Mouse (Mus musculus) forebrain, embryonic 10.5 days (tissue): ENCODE data around the gene Cenpf. TPM values are rescaled to one million over a fixed set of nuclear protein-coding genes. Genes with fewer than 3 reads are reported as not detected.

Experiments used
- DNase-seq: peaks from one replicate; pipeline ENCODE4 v3.0.0-alpha.2; 2017; ENCODE audit warnings: low spot score; ENCODE audit errors: extremely low spot score
- H3K27ac ChIP-seq: fragments of 300-500 bp; sonication (generic); 2 replicates; pipeline ENCODE4 v1.5.1; 2016; ENCODE audit warnings: mild to moderate bottlenecking
- H3K27me3 ChIP-seq: fragments of 300-500 bp; sonication (generic); 2 replicates; pipeline ENCODE4 v1.6.1; 2016; ENCODE audit warnings: mild to moderate bottlenecking; ENCODE audit not compliant: poor library complexity, severe bottlenecking
- H3K36me3 ChIP-seq: fragments of 300-500 bp; sonication (generic); replicated peaks from 2 replicates; pipeline ENCODE4 v1.6.1; 2016; ENCODE audit warnings: mild to moderate bottlenecking, moderate library complexity
- H3K4me1 ChIP-seq: fragments of 300-500 bp; sonication (generic); 2 replicates; pipeline ENCODE4 v1.6.1; 2016
- H3K4me3 ChIP-seq: fragments of 300-500 bp; sonication (generic); 2 replicates; pipeline ENCODE4 v1.5.1; 2016; ENCODE audit warnings: mild to moderate bottlenecking, moderate library complexity
- H3K9me3 ChIP-seq: fragments of 300-500 bp; sonication (generic); 2 replicates; pipeline ENCODE4 v1.6.1; 2016; ENCODE audit warnings: mild to moderate bottlenecking, moderate library complexity
- WGBS: fragments of 180-500 bp; shearing (Covaris S2); methylation state at CpG from one replicate; pipeline ENCODE4 v1.1.7; 2016; 5-methylcytosine and 5-hydroxymethylcytosine counted together
- polyA plus RNA-seq: library from polyadenylated mRNA; unstranded; fragments of >200 nt; fragmentation: Nextera tagmentation; extraction: Ambion mirVana; gene quantifications from 2 replicates; pipeline ENCODE4 v1.2.1, GENCODE M21; 2016

The Cenpf gene
- polyA plus RNA-seq, 1 experiment from 2014 or later: 131 TPM

GRCm38 (mm10) chr1:189646597-189646996, 41.3 kb downstream of the Cenpf start:
- H3K27ac ChIP-seq: no peak overlapping the region
- DNase-seq: no peak
- no peak overlapping the region for H3K4me3 ChIP-seq
- no peaks in the 10 kb centered on the region for H3K4me1 ChIP-seq
- no peaks in the 10 kb centered on the region for H3K9me3 ChIP-seq
- H3K36me3 ChIP-seq: peaks cover 100% of the 10 kb centered on the region
- no peaks in the 10 kb centered on the region for H3K27me3 ChIP-seq
- WGBS: 90% methylated on average over 6 of the region's 6 CpGs

- no peaks in the 10 kb centered on the region for H3K27me3 ChIP-seq
- no peak overlapping the region for H3K4me3 ChIP-seq
- WGBS: 85% methylated on average over 2 of the region's 2 CpGs
- H3K9me3 ChIP-seq: no peaks in the 10 kb centered on the region
- no peaks in the 10 kb centered on the region for H3K4me1 ChIP-seq
- peaks cover 100% of the 10 kb centered on the region for H3K36me3 ChIP-seq
- DNase-seq: no peak
- H3K27ac ChIP-seq: no peak overlapping the region
These were observed 42.5 kb downstream of the Cenpf start for GRCm38 (mm10) chr1:189645371-189645770.

GRCm38 (mm10) chr1:189644700-189645345, 43.1 kb downstream of the Cenpf start:
- no peak overlapping the region for H3K27ac ChIP-seq
- H3K36me3 ChIP-seq: peaks cover 100% of the 10 kb centered on the region
- H3K4me1 ChIP-seq: no peaks in the 10 kb centered on the region
- H3K9me3 ChIP-seq: no peaks in the 10 kb centered on the region
- no peak overlapping the region for H3K4me3 ChIP-seq
- H3K27me3 ChIP-seq: no peaks in the 10 kb centered on the region
- no peak for DNase-seq
- WGBS: 87% methylated on average over 3 of the region's 3 CpGs

GRCm38 (mm10) chr1:189639581-189639980, 48.3 kb downstream of the Cenpf start:
- H3K36me3 ChIP-seq: peaks cover 60% of the 10 kb centered on the region
- no peaks in the 10 kb centered on the region for H3K27me3 ChIP-seq
- no peaks in the 10 kb centered on the region for H3K4me1 ChIP-seq
- no peak overlapping the region for H3K27ac ChIP-seq
- H3K9me3 ChIP-seq: no peaks in the 10 kb centered on the region
- no peak for DNase-seq
- 90% methylated on average over 6 of the region's 6 CpGs for WGBS
- H3K4me3 ChIP-seq: no peak overlapping the region

- Histone ChIP-seq H3K4me3 (no peak overlapping the region), H3K27me3 (no peaks in the 10 kb centered on the region), H3K9me3 (no peaks in the 10 kb centered on the region), H3K27ac (no peak overlapping the region), H3K36me3 (peaks cover 7% of the 10 kb centered on the region), H3K4me1 (peaks cover 14% of the 10 kb centered on the region)
- WGBS: 81% methylated on average over 5 of the region's 5 CpGs
- DNase-seq: no peak
These were observed 54.1 kb downstream of the Cenpf start for GRCm38 (mm10) chr1:189633791-189634190.

- H3K4me3 ChIP-seq: no peak overlapping the region
- H3K27ac ChIP-seq: no peak overlapping the region
- H3K4me1 ChIP-seq: peaks cover 14% of the 10 kb centered on the region
- no peaks in the 10 kb centered on the region for H3K36me3 ChIP-seq
- WGBS: 83% methylated on average over 13 of the region's 13 CpGs
- no peak for DNase-seq
- no peaks in the 10 kb centered on the region for H3K27me3 ChIP-seq
- no peaks in the 10 kb centered on the region for H3K9me3 ChIP-seq
These were observed 55.8 kb downstream of the Cenpf start for GRCm38 (mm10) chr1:189631906-189632675.

GRCm38 (mm10) chr1:189630026-189630425, 57.9 kb downstream of the Cenpf start:
- Histone ChIP-seq H3K36me3 (no peaks in the 10 kb centered on the region), H3K4me1 (peaks cover 14% of the 10 kb centered on the region), H3K27ac (no peak overlapping the region), H3K9me3 (no peaks in the 10 kb centered on the region), H3K4me3 (no peak overlapping the region), H3K27me3 (no peaks in the 10 kb centered on the region)
- WGBS: 85% methylated on average over 6 of the region's 6 CpGs
- no peak for DNase-seq

- H3K9me3 ChIP-seq: peaks cover 13% of the 10 kb centered on the region
These were observed 59.7 kb downstream of the Cenpf start for GRCm38 (mm10) chr1:189627976-189628768.

GRCm38 (mm10) chr1:189624756-189625155, 63.1 kb downstream of the Cenpf start:
- Histone ChIP-seq H3K9me3 (peaks cover 13% of the 10 kb centered on the region), H3K36me3 (no peaks in the 10 kb centered on the region), H3K27ac (no peak overlapping the region), H3K4me3 (no peak overlapping the region), H3K4me1 (no peaks in the 10 kb centered on the region), H3K27me3 (no peaks in the 10 kb centered on the region)
- 90% methylated on average over 7 of the region's 7 CpGs for WGBS
- no peak for DNase-seq

More at GRCm38 (mm10) chr1:189627976-189628768, 59.7 kb downstream of the Cenpf start:
- H3K27ac ChIP-seq: no peak overlapping the region
- no peak overlapping the region for H3K4me3 ChIP-seq
- peak; percentile 74 for DNase-seq
- H3K27me3 ChIP-seq: no peaks in the 10 kb centered on the region
- 87% methylated on average over 9 of the region's 9 CpGs for WGBS
- H3K4me1 ChIP-seq: peaks cover 14% of the 10 kb centered on the region
- no peaks in the 10 kb centered on the region for H3K36me3 ChIP-seq

GRCm38 (mm10) chr1:189618970-189619740, 68.7 kb downstream of the Cenpf start:
- no peak for DNase-seq
- Histone ChIP-seq H3K27me3 (no peaks in the 10 kb centered on the region), H3K36me3 (no peaks in the 10 kb centered on the region), H3K4me3 (no peak overlapping the region), H3K27ac (no peak overlapping the region), H3K4me1 (no peaks in the 10 kb centered on the region; the same call in 1 of the 2 replicates), H3K9me3 (peaks cover 6% of the 10 kb centered on the region)
- 78% methylated on average over 13 of the region's 13 CpGs for WGBS

GRCm38 (mm10) chr1:189617381-189617780, 70.5 kb downstream of the Cenpf start:
- 90% methylated on average over 5 of the region's 5 CpGs for WGBS
- H3K36me3 ChIP-seq: no peaks in the 10 kb centered on the region
- no peak overlapping the region for H3K4me3 ChIP-seq
- H3K9me3 ChIP-seq: no peaks in the 10 kb centered on the region
- DNase-seq: no peak
- H3K27ac ChIP-seq: no peak overlapping the region
- no peaks in the 10 kb centered on the region for H3K27me3 ChIP-seq
- H3K4me1 ChIP-seq: no peaks in the 10 kb centered on the region; the same call in 1 of the 2 replicates

GRCm38 (mm10) chr1:189615246-189615645, 72.6 kb downstream of the Cenpf start:
- no peaks in the 10 kb centered on the region for H3K36me3 ChIP-seq
- H3K27me3 ChIP-seq: no peaks in the 10 kb centered on the region
- no peaks in the 10 kb centered on the region for H3K9me3 ChIP-seq
- WGBS: 90% methylated on average over 7 of the region's 7 CpGs
- no peak overlapping the region for H3K27ac ChIP-seq
- H3K4me3 ChIP-seq: no peak overlapping the region
- peaks cover 5% of the 10 kb centered on the region for H3K4me1 ChIP-seq
- no peak for DNase-seq
